Comparison of ENCODE assay signal across 8 mouse cellular contexts in genomic region chr5:22344556-22344975, GRCm38 (mm10). TPM values are rescaled to one million over a fixed set of nuclear protein-coding genes. Genes with fewer than 3 reads are reported as not detected.
DNase-seq lines count a peak whose midpoint lies in the region; ATAC-seq lines count a peak whose summit lies in the region.

Reln (minus strand) TSS chr5:22344702.

- peak within 1 kb of the TSS; percentile 68 for H3K27ac ChIP-seq in forebrain, embryonic 14.5 days (ENCODE audit: low read depth, low read length)
- H3K27ac ChIP-seq in midbrain, embryonic 12.5 days (replicated peaks): peak within 1 kb of the TSS; percentile 84

- peak within 1 kb of the TSS; percentile 78 for H3K9ac ChIP-seq in forebrain, embryonic 14.5 days (ENCODE audit: low read length)
- peak within 1 kb of the TSS; percentile 75 for H3K9ac ChIP-seq in midbrain, embryonic 12.5 days (replicated peaks)

- peak within 1 kb of the TSS; percentile 88 for H3K4me2 ChIP-seq in forebrain, embryonic 14.5 days (ENCODE audit: low read length)
- peak within 1 kb of the TSS; percentile 90 for H3K4me2 ChIP-seq in midbrain, embryonic 12.5 days (replicated peaks)

- WGBS in forebrain, embryonic 14.5 days: 0% methylated on average over 19 of the region's 68 CpGs
- under 1% methylated on average over 35 of the region's 68 CpGs for WGBS in midbrain, embryonic 12.5 days

- H3K36me3 ChIP-seq in forebrain, embryonic 14.5 days (ENCODE audit: control insufficient read depth, insufficient read depth, low read length): no peaks in the 10 kb centered on the region
- no peaks in the 10 kb centered on the region for H3K36me3 ChIP-seq in midbrain, embryonic 12.5 days

- H3K9me3 ChIP-seq in forebrain, embryonic 14.5 days (replicated peaks; ENCODE audit: control insufficient read depth, low read length): no peaks in the 10 kb centered on the region
- no peaks in the 10 kb centered on the region for H3K9me3 ChIP-seq in midbrain, embryonic 12.5 days

- H3K27me3 ChIP-seq in forebrain, embryonic 14.5 days (replicated peaks; ENCODE audit: control insufficient read depth, insufficient read depth, low read length): peaks cover 31% of the 10 kb centered on the region
- peaks cover 63% of the 10 kb centered on the region for H3K27me3 ChIP-seq in midbrain, embryonic 12.5 days

- peak; percentile 27 for DNase-seq in ovary, postnatal 36 days (ENCODE audit: low spot score)
- no peak for DNase-seq in ovary, postnatal 10 days (ENCODE audit: low spot score)
- peak; percentile 67 for DNase-seq in cerebellum, adult 9-10 months
- DNase-seq in forebrain, embryonic 14.5 days (ENCODE audit: low spot score): peak; percentile 77
- DNase-seq in kidney, postnatal 4 days: peak; percentile 50 to 64
- no peak for DNase-seq in gastrocnemius, adult 18-20 months (ENCODE audit: low spot score)

- peak; percentile 85 for ATAC-seq in forebrain, embryonic 14.5 days
- ATAC-seq in midbrain, embryonic 12.5 days (ENCODE audit: low FRiP score, low read depth): peak; percentile 84
- no peak for ATAC-seq in activated CD4-positive, CD25-positive, alpha-beta regulatory T cell, adult 4 months

- peak within 1 kb of the TSS; percentile 58 for H3K4me3 ChIP-seq in forebrain, embryonic 14.5 days (ENCODE audit: low read depth, low read length)
- H3K4me3 ChIP-seq in midbrain, embryonic 12.5 days: peak within 1 kb of the TSS; percentile 69

- peaks cover 3% of the 10 kb centered on the region for H3K4me1 ChIP-seq in forebrain, embryonic 14.5 days (ENCODE audit: control insufficient read depth, insufficient read depth, low read length)
- peaks cover 21% of the 10 kb centered on the region for H3K4me1 ChIP-seq in midbrain, embryonic 12.5 days

RNA-seq across cellular contexts. Expression of gene Reln, which starts in this region (rescaled TPM):
- 55.4 and 61.7 TPM in 2 replicates for polyA plus RNA-seq in forebrain, embryonic 14.5 days (2014; fragmentation: Nextera tagmentation; extraction: Ambion mirVana)
- 17.8 and 20.9 TPM in 2 replicates for polyA plus RNA-seq in midbrain, embryonic 12.5 days (2016; fragmentation: Nextera tagmentation; extraction: Ambion mirVana)
- under 1 TPM in 1 of 2 experiments, not detected in 1; 0.46 TPM for polyA plus RNA-seq in activated CD4-positive, CD25-positive, alpha-beta regulatory T cell, adult 4 months (2017; shearing (Covaris generic))
- total RNA-seq in gastrocnemius, adult 18-20 months (2021): 1 to 10 TPM; 2.0 to 2.2 TPM

Comparison
In these comparisons a context has a peak if more than half of its experiments do, and no peak if none do; other contexts are left out.
1. RNA of gene Reln (polyA plus RNA-seq): 55.4 to 61.7 TPM in forebrain, embryonic 14.5 days and 17.8 to 20.9 TPM in midbrain, embryonic 12.5 days; 0.46 TPM in activated CD4-positive, CD25-positive, alpha-beta regulatory T cell, adult 4 months; every median in the first group is over 10 times any median in the second.
2. DNase-seq: peak in ovary, postnatal 36 days (single experiment), cerebellum, adult 9-10 months (single experiment), forebrain, embryonic 14.5 days (single experiment) and kidney, postnatal 4 days (2 of 2); none in ovary, postnatal 10 days (single experiment) and gastrocnemius, adult 18-20 months (single experiment).